26 mouse cellular contexts compared by ENCODE assay signal in genomic region chr11:22033582-22033981, GRCm38 (mm10). TPM values are rescaled to one million over a fixed set of nuclear protein-coding genes. Genes with fewer than 3 reads are reported as not detected.
DNase-seq lines count a peak whose midpoint lies in the region; ATAC-seq and TF ChIP-seq lines count a peak whose summit lies in the region.
"Had no signal": no experiment of that assay in that cellular context is flagged by ENCODE, and none has a peak within 500 bp of the region (broad histone marks: within the 10 kb centered on the region; RNA-seq: fewer than 3 reads in every experiment).

No protein-coding gene starts in this region.

- no peaks in the 10 kb centered on the region for H3K79me2 ChIP-seq in CH12.LX (replicated peaks; ENCODE audit: control insufficient read depth, extremely low read depth, insufficient read depth, poor library complexity, severe bottlenecking)

- peaks cover 7% of the 10 kb centered on the region; the same call in 1 of the 2 replicates for H3K27me3 ChIP-seq in forebrain, embryonic 10.5 days (ENCODE audit: poor library complexity, severe bottlenecking)
- H3K27me3 ChIP-seq in forebrain, embryonic 14.5 days (replicated peaks; ENCODE audit: control insufficient read depth, insufficient read depth, low read length): no peaks in the 10 kb centered on the region
- peaks cover 5% of the 10 kb centered on the region; the same call in 1 of the 2 replicates for H3K27me3 ChIP-seq in forebrain, embryonic 12.5 days
- H3K27me3 ChIP-seq in forebrain, embryonic 15.5 days: no peaks in the 10 kb centered on the region
- H3K27me3 ChIP-seq in midbrain, embryonic 10.5 days (ENCODE audit: low read depth, poor library complexity, severe bottlenecking): peaks cover 4% of the 10 kb centered on the region; the same call in 1 of the 2 replicates
- H3K27me3 ChIP-seq in midbrain, embryonic 16.5 days (ENCODE audit: control insufficient read depth, insufficient read depth, low read depth, low read length): no peaks in the 10 kb centered on the region
- H3K27me3 ChIP-seq in CH12.LX (replicated peaks): no peaks in the 10 kb centered on the region
- H3K27me3 ChIP-seq: Patski had no signal

- dilution Hi-C loops in CH12.LX (cut with MboI; ENCODE audit: extremely low pct_ligation_motif_present, extremely low pct_unique_long_range_greater_than_20kb, low sequenced_read_pairs): no loop called here

- peak; percentile 55 for TF ChIP-seq EP300 in CH12.LX (IDR thresholded peaks at IDR 0.05; ENCODE audit: low read length)

- TF ChIP-seq CTCF in CH12.LX (conservative IDR thresholded peaks at IDR 0.05 in 1 of 2, IDR thresholded peaks at IDR 0.05 in 1 of 2; ENCODE audit: low read depth in 2 of 2, low read length in 2 of 2): no peak

- ATAC-seq in forebrain, embryonic 14.5 days: no peak
- no peak for ATAC-seq in forebrain, embryonic 12.5 days (ENCODE audit: low FRiP score)
- no peak for ATAC-seq in forebrain, embryonic 15.5 days (replicated peaks)
- ATAC-seq in midbrain, embryonic 16.5 days: no peak
- ATAC-seq: activated CD4-positive, CD25-positive, alpha-beta regulatory T cell, adult 4 months; CD4-positive, CD25-positive, alpha-beta regulatory T cell, adult 4 months; Patski had no signal

- DNase-seq in forebrain, embryonic 10.5 days (ENCODE audit: extremely low spot score, low spot score): no peak
- DNase-seq in forebrain, embryonic 14.5 days (ENCODE audit: low spot score): no peak
- no peak for DNase-seq in midbrain, embryonic 10.5 days (ENCODE audit: low spot score)
- DNase-seq in CH12.LX (ENCODE audit: extremely low read depth): no peak
- no peak for DNase-seq in adrenal gland, postnatal 14 days
- DNase-seq: adrenal gland, adult 2 months; adrenal gland, adult 8-10 months; adrenal gland, postnatal 10 days; adrenal gland, postnatal 25 days; adrenal gland, postnatal 36 days; B cell, adult 2 months; cerebellum, adult 11 months; cerebellum, adult 11-12 months; cerebellum, adult 18-20 months; cerebellum, adult 2 months had no signal

- TF ChIP-seq POLR2A in CH12.LX (IDR thresholded peaks at IDR 0.05; ENCODE audit: low read depth, low read length): no peak

- H3K27ac ChIP-seq in forebrain, embryonic 10.5 days: peak overlapping the region; percentile 51
- no peak overlapping the region for H3K27ac ChIP-seq in forebrain, embryonic 14.5 days (ENCODE audit: low read depth, low read length)
- H3K27ac ChIP-seq in forebrain, embryonic 12.5 days: 0 out of 2 replicates have a peak overlapping the region, but pooled peaks have one; percentile 36
- no peak overlapping the region for H3K27ac ChIP-seq in forebrain, embryonic 15.5 days (replicated peaks)
- peak overlapping the region; percentile 10; the same call in 1 of the 2 replicates for H3K27ac ChIP-seq in midbrain, embryonic 10.5 days (replicated peaks)
- no peak overlapping the region for H3K27ac ChIP-seq in midbrain, embryonic 16.5 days (ENCODE audit: low read length)
- no peak overlapping the region for H3K27ac ChIP-seq in CH12.LX (ENCODE audit: insufficient read depth, low read depth)

- no peaks in the 10 kb centered on the region for H3K36me3 ChIP-seq in forebrain, embryonic 10.5 days (replicated peaks)
- H3K36me3 ChIP-seq in forebrain, embryonic 14.5 days (ENCODE audit: control insufficient read depth, insufficient read depth, low read length): no peaks in the 10 kb centered on the region
- no peaks in the 10 kb centered on the region for H3K36me3 ChIP-seq in forebrain, embryonic 12.5 days (replicated peaks)
- H3K36me3 ChIP-seq in forebrain, embryonic 15.5 days: no peaks in the 10 kb centered on the region
- H3K36me3 ChIP-seq in midbrain, embryonic 10.5 days: no peaks in the 10 kb centered on the region
- no peaks in the 10 kb centered on the region for H3K36me3 ChIP-seq in midbrain, embryonic 16.5 days (ENCODE audit: control insufficient read depth, insufficient read depth, low read length)
- no peaks in the 10 kb centered on the region for H3K36me3 ChIP-seq in CH12.LX (replicated peaks in 1 of 2; ENCODE audit: control insufficient read depth in 1 of 2, insufficient read depth in 1 of 2, low read length in 1 of 2)
- H3K36me3 ChIP-seq: G1E had no signal

- no peak overlapping the region for H3K4me3 ChIP-seq in forebrain, embryonic 10.5 days
- H3K4me3 ChIP-seq in forebrain, embryonic 14.5 days (ENCODE audit: low read depth, low read length): no peak overlapping the region
- no peak overlapping the region for H3K4me3 ChIP-seq in forebrain, embryonic 12.5 days (replicated peaks)
- H3K4me3 ChIP-seq in forebrain, embryonic 15.5 days: no peak overlapping the region
- no peak overlapping the region for H3K4me3 ChIP-seq in midbrain, embryonic 10.5 days
- no peak overlapping the region for H3K4me3 ChIP-seq in midbrain, embryonic 16.5 days (ENCODE audit: low read depth, low read length)
- H3K4me3 ChIP-seq in CH12.LX (replicated peaks in 1 of 3; ENCODE audit: low read depth in 2 of 3, low read length in 2 of 3, poor library complexity in 1 of 3): no peak overlapping the region

- 83% methylated on average over 3 of the region's 3 CpGs for WGBS in forebrain, embryonic 10.5 days
- WGBS in forebrain, embryonic 14.5 days: 70% methylated on average over 3 of the region's 3 CpGs
- WGBS in forebrain, embryonic 12.5 days: 84% methylated on average over 3 of the region's 3 CpGs
- 71% methylated on average over 3 of the region's 3 CpGs for WGBS in forebrain, embryonic 15.5 days
- WGBS in midbrain, embryonic 10.5 days: 92% methylated on average over 3 of the region's 3 CpGs
- WGBS in midbrain, embryonic 16.5 days: 81% methylated on average over 3 of the region's 3 CpGs

- H3K9me3 ChIP-seq in forebrain, embryonic 10.5 days: no peaks in the 10 kb centered on the region
- H3K9me3 ChIP-seq in forebrain, embryonic 14.5 days (replicated peaks; ENCODE audit: control insufficient read depth, low read length): no peaks in the 10 kb centered on the region
- no peaks in the 10 kb centered on the region for H3K9me3 ChIP-seq in forebrain, embryonic 12.5 days
- H3K9me3 ChIP-seq in forebrain, embryonic 15.5 days: no peaks in the 10 kb centered on the region
- no peaks in the 10 kb centered on the region for H3K9me3 ChIP-seq in midbrain, embryonic 10.5 days (replicated peaks)
- no peaks in the 10 kb centered on the region for H3K9me3 ChIP-seq in midbrain, embryonic 16.5 days (replicated peaks; ENCODE audit: control insufficient read depth, low read length, poor library complexity, severe bottlenecking)
- no peaks in the 10 kb centered on the region for H3K9me3 ChIP-seq in CH12.LX (replicated peaks; ENCODE audit: low read length)
- H3K9me3 ChIP-seq: G1E had no signal

- in situ Hi-C loops in CH12.LX (cut with MboI; ENCODE audit: low pct_ligation_motif_present, low pct_unique_long_range_greater_than_20kb, low sequenced_read_pairs): no loop called here

- H3K9ac ChIP-seq in forebrain, embryonic 14.5 days (ENCODE audit: low read length): no peak overlapping the region
- H3K9ac ChIP-seq in forebrain, embryonic 12.5 days: no peak overlapping the region
- H3K9ac ChIP-seq in forebrain, embryonic 15.5 days (replicated peaks): no peak overlapping the region
- H3K9ac ChIP-seq in midbrain, embryonic 16.5 days (ENCODE audit: low read depth, low read length): no peak overlapping the region
- H3K9ac ChIP-seq in CH12.LX (ENCODE audit: insufficient read depth, low read depth): no peak overlapping the region

- TF ChIP-seq RAD21 in CH12.LX (IDR thresholded peaks at IDR 0.05; ENCODE audit: low read depth, low read length): no peak

- H3K4me2 ChIP-seq in forebrain, embryonic 14.5 days (ENCODE audit: low read length): no peak overlapping the region
- H3K4me2 ChIP-seq in forebrain, embryonic 12.5 days: no peak overlapping the region
- no peak overlapping the region for H3K4me2 ChIP-seq in forebrain, embryonic 15.5 days (replicated peaks)
- no peak overlapping the region for H3K4me2 ChIP-seq in midbrain, embryonic 16.5 days (ENCODE audit: low read length)
- no peak overlapping the region for H3K4me2 ChIP-seq in CH12.LX (ENCODE audit: insufficient read depth, low read depth, poor library complexity, severe bottlenecking)

- H3K4me1 ChIP-seq in forebrain, embryonic 10.5 days: peaks cover 63% of the 10 kb centered on the region
- H3K4me1 ChIP-seq in forebrain, embryonic 14.5 days (ENCODE audit: control insufficient read depth, insufficient read depth, low read length): peaks cover 5% of the 10 kb centered on the region; the same call in 1 of the 2 replicates
- H3K4me1 ChIP-seq in forebrain, embryonic 12.5 days: peaks cover 37% of the 10 kb centered on the region
- peaks cover 9% of the 10 kb centered on the region for H3K4me1 ChIP-seq in forebrain, embryonic 15.5 days
- peaks cover 57% of the 10 kb centered on the region for H3K4me1 ChIP-seq in midbrain, embryonic 10.5 days
- no peaks in the 10 kb centered on the region for H3K4me1 ChIP-seq in midbrain, embryonic 16.5 days (ENCODE audit: control insufficient read depth, insufficient read depth, low read length)
- no peaks in the 10 kb centered on the region for H3K4me1 ChIP-seq in CH12.LX (ENCODE audit: control insufficient read depth in 1 of 2, insufficient read depth in 2 of 2)

TF ChIP-seq in CH12.LX, 34 proteins besides CTCF, POLR2A, EP300 and RAD21:
- TF ChIP-seq MAX (IDR thresholded peaks at IDR 0.05; ENCODE audit: low read length): no peak
- TF ChIP-seq IRF4 (IDR thresholded peaks at IDR 0.05; ENCODE audit: low read depth, low read length): peak; percentile 55; the same call in 1 of the 2 replicates
- no peak for TF ChIP-seq GABPA (IDR thresholded peaks at IDR 0.05; ENCODE audit: insufficient replicate concordance, low read depth, low read length)
- 0 out of 2 replicates have a peak, but pooled peaks have one; percentile 34 for TF ChIP-seq JUN (IDR thresholded peaks at IDR 0.05; ENCODE audit: insufficient read depth, low read depth, low read length)
- no peak for TF ChIP-seq POLR2AphosphoS2 (IDR thresholded peaks at IDR 0.05; ENCODE audit: low read depth, low read length)

RNA-seq across cellular contexts. Expression of gene Otx1, which starts 30.9 kb away (rescaled TPM):
- 39.2 and 46.1 TPM in 2 replicates for polyA plus RNA-seq in forebrain, embryonic 10.5 days (2016; fragmentation: Nextera tagmentation; extraction: Ambion mirVana)
- 9.8 and 11.1 TPM in 2 replicates for polyA plus RNA-seq in forebrain, embryonic 14.5 days (2014; fragmentation: Nextera tagmentation; extraction: Ambion mirVana)
- polyA plus RNA-seq in forebrain, embryonic 12.5 days (2016; fragmentation: Nextera tagmentation; extraction: Ambion mirVana): 34.2 and 34.9 TPM in 2 replicates
- 9.8 and 10.6 TPM in 2 replicates for polyA plus RNA-seq in forebrain, embryonic 15.5 days (2015; fragmentation: Nextera tagmentation; extraction: Ambion mirVana)
- polyA plus RNA-seq in midbrain, embryonic 10.5 days (2016; fragmentation: Nextera tagmentation; extraction: Ambion mirVana): 44.5 and 54.8 TPM in 2 replicates
- polyA plus RNA-seq in midbrain, embryonic 16.5 days (2015; fragmentation: Nextera tagmentation; extraction: Ambion mirVana): 9.8 and 11.0 TPM in 2 replicates
- total RNA-seq in CH12.LX (2012; rRNA removed) (not detected in 2 replicates), CH12.LX (2014; rRNA removed) (not detected in 2 replicates)
- polyA plus RNA-seq in CH12.LX (2012; ENCODE audit: insufficient read length, low read depth): not detected in 2 replicates
- total RNA-seq in adrenal gland, postnatal 14 days (2021): not detected in 2 replicates
- total RNA-seq: adrenal gland, adult 18-20 months; adrenal gland, adult 2 months; adrenal gland, adult 8-10 months; adrenal gland, postnatal 25 days; adrenal gland, postnatal 36 days; adrenal gland, postnatal 4 days; ES-E14; MEL had no signal
- polyA plus RNA-seq: adrenal gland, adult 2 months; CD4-positive, CD25-positive, alpha-beta regulatory T cell, adult 4 months had no signal

Comparison
In these comparisons a context has a peak if more than half of its experiments do, and no peak if none do; other contexts are left out.
1. H3K27ac ChIP-seq: peak in forebrain, embryonic 10.5 days (single experiment), forebrain, embryonic 12.5 days (single experiment) and midbrain, embryonic 10.5 days (single experiment); none in forebrain, embryonic 14.5 days (single experiment), forebrain, embryonic 15.5 days (single experiment), midbrain, embryonic 16.5 days (single experiment) and CH12.LX (single experiment).
2. RNA of gene Otx1, which starts 30.9 kb away (polyA plus RNA-seq): 39.2 to 46.1 TPM in forebrain, embryonic 10.5 days, 44.5 to 54.8 TPM in midbrain, embryonic 10.5 days, 34.2 to 34.9 TPM in forebrain, embryonic 12.5 days, 9.8 to 11.1 TPM in forebrain, embryonic 14.5 days, 9.8 to 11.0 TPM in midbrain, embryonic 16.5 days and 9.8 to 10.6 TPM in forebrain, embryonic 15.5 days; not detected in CH12.LX; every median in the first group is over 10 times any median in the second.